In the genomic region with DNA sequence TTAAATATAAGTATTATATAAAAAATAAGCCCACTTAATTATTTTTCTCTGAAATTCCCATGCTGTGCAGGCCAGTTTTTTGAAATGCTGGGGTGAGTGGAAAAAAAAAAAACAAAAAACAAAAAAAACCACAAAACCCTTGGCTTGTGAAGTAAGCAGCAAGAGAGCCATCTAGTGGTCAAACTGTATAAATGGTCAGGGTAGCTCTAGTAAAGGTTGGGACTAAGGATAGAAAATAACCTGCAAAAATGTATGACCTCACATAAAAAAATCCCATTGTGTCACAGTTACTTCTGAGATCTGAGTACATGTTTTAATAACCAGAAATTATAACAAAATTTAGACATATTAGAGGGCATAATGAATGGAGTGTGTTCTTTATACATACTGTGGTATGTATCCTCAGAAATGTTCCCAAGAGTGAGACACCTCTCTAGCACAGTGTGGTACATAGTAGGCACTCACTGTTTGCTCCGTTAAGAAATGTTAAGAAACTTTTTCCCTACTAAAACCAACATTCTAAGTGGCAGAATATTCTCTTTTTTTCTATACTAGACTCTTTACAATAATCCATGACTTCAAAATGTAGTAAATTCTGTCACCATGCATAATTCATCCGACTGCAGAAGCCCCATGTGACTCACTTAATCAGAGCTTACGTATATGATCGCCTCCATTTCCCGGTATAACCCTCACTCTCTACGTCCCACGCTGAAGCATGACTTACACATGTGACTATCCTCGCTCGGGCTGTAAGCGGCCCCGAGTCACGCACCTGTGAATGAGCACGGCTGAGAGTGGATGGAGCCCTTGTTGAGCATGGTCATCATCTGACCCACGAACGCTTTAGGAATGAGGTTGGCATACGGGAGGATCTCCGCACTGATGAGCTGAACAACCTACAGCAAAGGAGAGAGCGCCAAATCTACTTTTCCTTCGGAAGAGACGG, we compare ENCODE assay signal across 8 mouse cellular contexts.
DNase-seq lines count a peak whose midpoint lies in the region; ATAC-seq lines count a peak whose summit lies in the region.

No protein-coding gene starts in this region.

- WGBS in forebrain, embryonic 11.5 days: 91% methylated on average over 20 of the region's 20 CpGs
- WGBS in forebrain, embryonic 10.5 days: 93% methylated on average over 20 of the region's 20 CpGs
- 92% methylated on average over 20 of the region's 20 CpGs for WGBS in limb, embryonic 12.5 days
- whole genome bisulfite sequencing in stomach, embryonic 16.5 days: 91% methylated on average over 20 of the region's 20 CpGs

- no peak overlapping the region for H3K27ac ChIP-seq in forebrain, embryonic 11.5 days (ENCODE audit: low read depth, low read length)
- H3K27ac ChIP-seq in forebrain, embryonic 10.5 days: no peak overlapping the region
- no peak overlapping the region for H3K27ac ChIP-seq in limb, embryonic 12.5 days
- no peak overlapping the region for H3K27ac ChIP-seq in stomach, embryonic 16.5 days (ENCODE audit: low read length)

- H3K4me3 ChIP-seq in forebrain, embryonic 11.5 days (ENCODE audit: low read depth, low read length): no peak overlapping the region
- no peak overlapping the region for H3K4me3 ChIP-seq in forebrain, embryonic 10.5 days
- no peak overlapping the region for H3K4me3 ChIP-seq in limb, embryonic 12.5 days (replicated peaks)
- H3K4me3 ChIP-seq in stomach, embryonic 16.5 days (replicated peaks; ENCODE audit: low read length): no peak overlapping the region

- no peaks in the 10 kb centered on the region for H3K9me3 ChIP-seq in forebrain, embryonic 11.5 days (ENCODE audit: control insufficient read depth, low read length)
- no peaks in the 10 kb centered on the region for H3K9me3 ChIP-seq in forebrain, embryonic 10.5 days
- H3K9me3 ChIP-seq in limb, embryonic 12.5 days: no peaks in the 10 kb centered on the region
- no peaks in the 10 kb centered on the region for H3K9me3 ChIP-seq in stomach, embryonic 16.5 days (replicated peaks; ENCODE audit: control insufficient read depth, low read length)

- no peaks in the 10 kb centered on the region for H3K27me3 ChIP-seq in forebrain, embryonic 11.5 days (ENCODE audit: control insufficient read depth, insufficient read depth, low read length)
- H3K27me3 ChIP-seq in forebrain, embryonic 10.5 days (ENCODE audit: poor library complexity, severe bottlenecking): no peaks in the 10 kb centered on the region
- no peaks in the 10 kb centered on the region for H3K27me3 ChIP-seq in limb, embryonic 12.5 days
- H3K27me3 ChIP-seq in stomach, embryonic 16.5 days (ENCODE audit: control insufficient read depth, insufficient read depth, low read length): no peaks in the 10 kb centered on the region

- H3K4me2 ChIP-seq in forebrain, embryonic 11.5 days (ENCODE audit: low read depth, low read length, severe bottlenecking): no peak overlapping the region
- no peak overlapping the region for H3K4me2 ChIP-seq in limb, embryonic 12.5 days
- no peak overlapping the region for H3K4me2 ChIP-seq in stomach, embryonic 16.5 days (ENCODE audit: low read depth, low read length)

- no peak for DNase-seq in forebrain, embryonic 11.5 days (ENCODE audit: low spot score)
- no peak for DNase-seq in forebrain, embryonic 10.5 days (ENCODE audit: extremely low spot score, low spot score)
- peak; percentile 20 for DNase-seq in thymus, postnatal 14 days
- no peak for DNase-seq in thymus, postnatal 36 days
- no peak for DNase-seq in spleen, postnatal 10 days (ENCODE audit: low spot score in 2 of 2)
- no peak for DNase-seq in right cerebral cortex, postnatal 14 days

- H3K9ac ChIP-seq in forebrain, embryonic 11.5 days (ENCODE audit: low read length): no peak overlapping the region
- no peak overlapping the region for H3K9ac ChIP-seq in limb, embryonic 12.5 days (replicated peaks)
- no peak overlapping the region for H3K9ac ChIP-seq in stomach, embryonic 16.5 days (ENCODE audit: low read length)

- H3K4me1 ChIP-seq in forebrain, embryonic 11.5 days (replicated peaks; ENCODE audit: control insufficient read depth, insufficient read depth, low read length): no peaks in the 10 kb centered on the region
- no peaks in the 10 kb centered on the region for H3K4me1 ChIP-seq in forebrain, embryonic 10.5 days
- H3K4me1 ChIP-seq in limb, embryonic 12.5 days (replicated peaks): 0 out of 2 replicates have a peak, but pooled peaks cover 2% of the 10 kb centered on the region
- peaks cover 5% of the 10 kb centered on the region; the same call in 1 of the 2 replicates for H3K4me1 ChIP-seq in stomach, embryonic 16.5 days (ENCODE audit: control insufficient read depth, insufficient read depth, low read length)

- peak; percentile 71 for ATAC-seq in forebrain, embryonic 11.5 days (replicated peaks; ENCODE audit: low FRiP score)
- ATAC-seq in limb, embryonic 12.5 days (ENCODE audit: insufficient number of reproducible peaks, insufficient read depth, low FRiP score, low TSS enrichment, low read depth): peak; percentile 38; the same call in 1 of the 2 replicates
- ATAC-seq in stomach, embryonic 16.5 days (ENCODE audit: insufficient read depth, low FRiP score): 0 out of 2 replicates have a peak, but pooled peaks have one; percentile 44

- H3K36me3 ChIP-seq in forebrain, embryonic 11.5 days (ENCODE audit: control insufficient read depth, insufficient read depth, low read length): no peaks in the 10 kb centered on the region; the same call in 1 of the 2 replicates
- peaks cover 60% of the 10 kb centered on the region for H3K36me3 ChIP-seq in forebrain, embryonic 10.5 days (replicated peaks)
- H3K36me3 ChIP-seq in limb, embryonic 12.5 days: peaks cover 80% of the 10 kb centered on the region
- peaks cover 12% of the 10 kb centered on the region for H3K36me3 ChIP-seq in stomach, embryonic 16.5 days (ENCODE audit: control insufficient read depth, insufficient read depth, low read length)
